Mouse (Mus musculus) liver, postnatal 0 days (tissue): ENCODE measurements at regions not wholly inside any gene's neighbourhood (a gene's known extent, or its start where the extent isn't known, plus 50 kb on each side); places are given as distances from the start of the nearest gene placed in this dataset.

Experiments used
- CTCF ChIP-seq: sonication (generic); IDR thresholded peaks from 2 replicates; pipeline ENCODE4 v1.5.1; 2016; ENCODE audit warnings: antibody characterized with exemption, low read depth
- EP300 ChIP-seq: IDR thresholded peaks from 2 replicates; pipeline ENCODE4 v1.6.1; 2016; ENCODE audit warnings: antibody characterized with exemption, low read depth, mild to moderate bottlenecking

DNA sequence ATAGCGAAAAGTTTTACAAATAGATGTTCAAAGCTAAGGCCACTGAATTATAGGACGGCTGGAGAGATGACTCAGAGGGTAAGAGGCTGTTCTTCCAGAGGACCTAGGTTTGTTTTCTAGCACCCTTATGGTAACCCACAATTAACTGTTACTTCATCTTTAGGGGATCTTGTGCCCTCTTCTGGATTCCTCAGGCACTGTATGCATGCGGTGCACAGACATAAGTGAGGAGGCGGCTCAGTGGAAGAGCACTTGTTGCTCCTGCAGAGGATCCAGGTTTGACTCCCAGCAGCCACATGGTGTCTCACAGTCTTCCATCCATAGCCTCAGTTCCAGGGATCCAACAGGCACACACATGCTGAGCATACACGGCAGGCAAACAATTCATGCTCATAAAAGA, 89.7 kb upstream of the Shb start:
- 0 out of 2 replicates have a peak, but pooled peaks have one; percentile 16 for TF ChIP-seq CTCF
- no peak for TF ChIP-seq EP300
